Mouse (Mus musculus) left cerebral cortex, adult 6 months (tissue): ENCODE data around the gene Slc47a1. TPM values are rescaled to one million over a fixed set of nuclear protein-coding genes. Genes with fewer than 3 reads are reported as not detected.

Source experiments
- long read RNA-seq, 2 experiments: library from polyadenylated mRNA; unstranded; transcript quantifications; one replicate each; pipeline ENCODE4 v2.0.0; 2019 to 2020
- polyA plus RNA-seq: library from polyadenylated mRNA; unstranded; fragments of <200 nt; fragmentation: Nextera tagmentation; gene quantifications from 2 replicates; pipeline ENCODE4 v1.2.3, GENCODE M21; 2021

The Slc47a1 gene
- polyA plus RNA-seq: 1.9 and 2.3 TPM in 2 replicates
- long read RNA-seq, experiment 1, partial matches to known transcripts: 0 of 3 reads
- long read RNA-seq, experiment 1, other reads (novel, unspliced or antisense): 1 of 3 reads
- long read RNA-seq, experiment 2, partial matches to known transcripts: 1 of 2 reads
- long read RNA-seq, experiment 2, other reads (novel, unspliced or antisense): 0 of 2 reads

GRCm38 (mm10) chr11:61377881-61378613, at the start of gene Slc47a1:
Slc47a1 (minus strand) TSS chr11:61378345.

GRCm38 (mm10) chr11:61342505-61343420, 35.4 kb downstream of the Slc47a1 start, which contains the start of gene Slc47a2:
Slc47a2 (minus strand) TSS chr11:61342860.

Other genes starting within 250 kb of the Slc47a1 start
- gene Usp22, start 203.3 kb downstream of the Slc47a1 start, polyA plus RNA-seq: 140 and 154 TPM in 2 replicates
- 2.4 and 2.6 TPM in 2 replicates for gene Aldh3a1, start 170.8 kb downstream of the Slc47a1 start, polyA plus RNA-seq
- gene Aldh3a2, start 110.9 kb downstream of the Slc47a1 start, polyA plus RNA-seq: 23.9 and 30.1 TPM in 2 replicates
- not detected in 2 replicates for gene Slc47a2, start 35.5 kb downstream of the Slc47a1 start, polyA plus RNA-seq
- 21.3 and 38.9 TPM in 2 replicates for gene Rnf112, start 75.8 kb upstream of the Slc47a1 start, polyA plus RNA-seq
- 1.4 and 2.3 TPM in 2 replicates for gene Mfap4, start 107.1 kb upstream of the Slc47a1 start, polyA plus RNA-seq
- 11.9 and 12.0 TPM in 2 replicates for gene Mapk7, start 116.1 kb upstream of the Slc47a1 start, polyA plus RNA-seq
- gene B9d1, start 126.8 kb upstream of the Slc47a1 start, polyA plus RNA-seq: 43.0 and 59.5 TPM in 2 replicates
- gene Epn2, start 201.3 kb upstream of the Slc47a1 start, polyA plus RNA-seq: 83.8 and 121 TPM in 2 replicates